Comparison of ENCODE assay signal across 27 mouse cellular contexts in the genomic region with DNA sequence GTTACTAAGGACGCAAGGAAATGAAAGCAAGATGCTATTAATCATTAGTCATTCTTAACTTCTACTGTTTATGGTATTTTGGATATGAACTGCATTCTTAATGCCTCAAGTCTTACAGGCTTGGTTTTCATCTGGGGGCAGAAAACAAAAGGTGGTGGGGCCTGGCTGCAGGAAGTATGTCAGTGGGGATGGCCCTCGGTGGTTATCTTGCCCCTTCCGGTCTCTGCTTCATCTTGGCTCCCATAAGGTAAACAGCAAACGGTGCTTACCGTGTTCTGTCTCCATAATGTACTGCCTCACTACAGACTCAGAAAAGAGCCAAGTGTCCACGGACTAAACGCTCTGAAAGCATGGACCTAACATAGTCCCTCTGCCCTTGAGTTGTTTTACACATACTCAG.
DNase-seq lines count a peak whose midpoint lies in the region; ATAC-seq and TF ChIP-seq lines count a peak whose summit lies in the region.
"Had no signal": no experiment of that assay in that cellular context is flagged by ENCODE, and none has a peak within 500 bp of the region (broad histone marks: within the 10 kb centered on the region; RNA-seq: fewer than 3 reads in every experiment).

No protein-coding gene starts in this region.

- no peaks in the 10 kb centered on the region for H3K27me3 ChIP-seq in thymus, adult 2 months (ENCODE audit: control insufficient read depth, insufficient read depth, low read length)
- H3K27me3 ChIP-seq: embryonic facial prominence, embryonic 12.5 days; embryonic facial prominence, embryonic 15.5 days; forebrain, embryonic 12.5 days; forebrain, embryonic 15.5 days; heart, embryonic 13.5 days; hindbrain, embryonic 13.5 days; Patski had no signal

- WGBS in thymus, adult 2 months: 97% methylated on average over 7 of the region's 7 CpGs

- TF ChIP-seq POLR2A in embryonic fibroblast, embryonic 13.5 days (IDR thresholded peaks at IDR 0.05; ENCODE audit: low read depth, low read length): no peak
- no peak for TF ChIP-seq POLR2A in thymus, adult 2 months (IDR thresholded peaks at IDR 0.05; ENCODE audit: control insufficient read depth, extremely low read depth, insufficient read depth, low read length, poor library complexity)

- no peak for TF ChIP-seq CTCF in embryonic fibroblast, embryonic 13.5 days (IDR thresholded peaks at IDR 0.05; ENCODE audit: borderline replicate concordance, insufficient read depth, low read length)
- no peak for TF ChIP-seq CTCF in thymus, adult 2 months (IDR thresholded peaks at IDR 0.05; ENCODE audit: borderline replicate concordance, control insufficient read depth, extremely low read depth, insufficient read depth, low read length, poor library complexity)

- ATAC-seq in activated CD4-positive, CD25-positive, alpha-beta regulatory T cell, adult 4 months: no peak
- ATAC-seq: forebrain, embryonic 15.5 days; hindbrain, embryonic 16.5 days; Patski had no signal

- intact Hi-C loops in heart, postnatal 36 days (cut with DNase I): no loop called here

- H3K4me1 ChIP-seq in embryonic fibroblast, embryonic 13.5 days (ENCODE audit: control insufficient read depth, insufficient read depth, low read length): peaks cover 19% of the 10 kb centered on the region
- H3K4me1 ChIP-seq in thymus, adult 2 months (replicated peaks; ENCODE audit: control insufficient read depth, insufficient read depth, low read length): peaks cover 16% of the 10 kb centered on the region

- H3K4me3 ChIP-seq in embryonic fibroblast, embryonic 13.5 days (ENCODE audit: insufficient read depth, low read length): no peak overlapping the region
- H3K4me3 ChIP-seq in thymus, adult 2 months (ENCODE audit: control insufficient read depth, insufficient read depth, low read length): no peak overlapping the region
- H3K4me3 ChIP-seq: embryonic facial prominence, embryonic 12.5 days; embryonic facial prominence, embryonic 15.5 days; erythroblast, embryonic 14.5 days; forebrain, embryonic 12.5 days; forebrain, embryonic 15.5 days; heart, adult 2 months; heart, embryonic 10.5 days; heart, embryonic 13.5 days; hindbrain, embryonic 13.5 days had no signal

- DNase-seq in heart, adult 11 months: peak; percentile 17
- DNase-seq in heart, postnatal 36 days: no peak
- peak; percentile 38 for DNase-seq in lung, postnatal 10 days
- DNase-seq in lung, postnatal 36 days: peak; percentile 45
- no peak for DNase-seq in thymus, postnatal 10 days (ENCODE audit: low spot score in 2 of 2)
- no peak for DNase-seq in thymus, adult 2 months
- DNase-seq: adrenal gland, adult 2 months; adrenal gland, postnatal 14 days; cerebellum, adult 11 months; cerebellum, adult 2 months; cerebellum, adult 9-11 months; cerebellum, postnatal 25 days; gastrocnemius, postnatal 25 days; heart, adult 2 months; heart, postnatal 14 days had no signal

- H3K36me3 ChIP-seq in thymus, adult 2 months (ENCODE audit: control insufficient read depth, insufficient read depth, low read length): no peaks in the 10 kb centered on the region
- H3K36me3 ChIP-seq: embryonic facial prominence, embryonic 12.5 days; embryonic facial prominence, embryonic 15.5 days; forebrain, embryonic 12.5 days; forebrain, embryonic 15.5 days; heart, embryonic 10.5 days; heart, embryonic 13.5 days; hindbrain, embryonic 13.5 days had no signal

- H3K27ac ChIP-seq in embryonic fibroblast, embryonic 13.5 days (ENCODE audit: insufficient read depth, low read length): peak overlapping the region; percentile 30
- H3K27ac ChIP-seq in thymus, adult 2 months (ENCODE audit: control insufficient read depth, insufficient read depth, low read length): no peak overlapping the region
- H3K27ac ChIP-seq: embryonic facial prominence, embryonic 12.5 days; embryonic facial prominence, embryonic 15.5 days; forebrain, embryonic 12.5 days; forebrain, embryonic 15.5 days; heart, adult 2 months; heart, embryonic 10.5 days; heart, embryonic 13.5 days; hindbrain, embryonic 13.5 days had no signal

Comparison
In these comparisons a context has a peak if more than half of its experiments do, and no peak if none do; other contexts are left out.
1. DNase-seq: peak in heart, adult 11 months (single experiment), lung, postnatal 10 days (single experiment) and lung, postnatal 36 days (single experiment); none in heart, postnatal 36 days (0 of 2), thymus, postnatal 10 days (0 of 2) and thymus, adult 2 months (single experiment).